Mouse (Mus musculus): ENCODE measurements at regions not wholly inside any gene's neighbourhood (a gene's known extent, or its start where the extent isn't known, plus 50 kb on each side); places are given as distances from the start of the nearest gene placed in this dataset.

DNA sequence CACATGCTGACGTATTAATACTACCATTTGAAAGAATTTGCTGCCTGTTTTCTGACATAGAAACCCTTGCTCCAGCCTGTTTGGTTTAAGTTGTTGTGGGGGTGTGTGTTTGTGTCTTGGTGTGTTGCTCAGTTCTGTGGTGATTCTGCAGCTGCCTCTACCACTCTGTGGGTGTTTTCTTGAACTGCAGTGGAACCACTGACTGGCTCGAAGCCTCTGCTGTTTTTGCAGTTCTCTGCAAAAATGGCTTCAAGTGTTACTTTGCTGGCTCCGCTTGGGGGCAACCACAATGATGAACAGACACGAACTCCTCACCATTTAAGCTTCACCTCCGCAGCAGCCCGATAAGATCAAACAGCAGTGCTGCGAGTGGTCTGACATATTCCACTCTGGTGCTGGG is 274.6 kb downstream of the Ets1 start:
- DNase-seq, result no peak

DNA sequence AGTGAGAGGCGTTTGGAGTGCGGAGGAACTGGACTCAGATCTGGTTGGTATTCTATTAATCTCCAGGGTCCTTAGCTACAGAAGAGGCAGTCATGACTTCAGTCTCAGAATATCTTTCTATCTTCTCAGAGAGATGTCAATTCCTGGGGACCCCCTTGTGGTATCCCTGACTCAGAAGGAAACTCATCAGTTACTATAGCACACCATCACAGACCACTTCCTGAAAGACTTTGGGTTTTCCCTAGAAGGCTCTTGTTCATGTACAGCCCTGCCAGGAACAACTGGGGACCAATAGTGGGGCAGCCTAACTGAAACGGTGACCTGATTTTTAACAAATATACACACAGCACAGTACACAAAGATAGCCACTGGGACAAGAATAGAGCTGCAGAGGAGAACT is 279.6 kb downstream of the Ets1 start:
- no peak for DNase-seq

DNA sequence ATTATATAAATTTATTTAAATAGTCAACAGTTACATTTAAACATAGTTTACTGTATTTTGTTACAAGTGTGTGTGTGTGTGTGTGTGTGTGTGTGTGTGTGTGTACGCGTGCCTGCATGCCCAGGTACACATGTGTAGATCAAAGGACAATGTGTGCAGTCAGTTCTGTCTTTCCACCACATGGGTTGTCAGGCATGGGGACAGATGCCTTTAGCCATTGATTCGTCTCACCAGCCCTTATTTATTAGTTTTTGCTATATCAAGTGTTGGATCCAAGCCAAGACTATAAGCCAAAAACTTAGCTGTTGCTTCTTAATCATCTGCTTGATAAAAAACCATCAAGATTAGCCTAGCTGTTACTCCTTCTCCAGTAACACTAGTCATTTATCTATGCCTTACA is 280.7 kb downstream of the Ets1 start:
- no peak for DNase-seq

DNA sequence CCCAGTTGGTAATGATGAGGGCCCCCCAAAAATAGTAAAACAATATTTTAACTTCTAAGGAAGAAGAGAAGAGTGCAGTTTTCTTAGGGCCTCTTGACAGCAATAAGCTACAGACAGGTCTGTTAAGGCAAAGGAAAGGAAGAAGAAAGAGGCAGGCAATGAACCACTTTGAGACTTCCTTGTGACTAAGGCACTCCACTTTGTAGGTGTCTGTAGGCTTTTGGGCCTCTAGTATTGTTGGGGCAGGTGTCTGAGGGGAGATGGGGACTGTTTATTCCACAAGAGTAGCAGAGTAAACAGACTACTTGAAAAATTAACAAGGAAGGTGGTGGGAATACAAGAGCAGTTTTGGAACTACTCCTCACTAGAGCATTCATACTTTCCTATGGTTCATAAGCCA is 287.9 kb downstream of the Ets1 start:
- no peak for DNase-seq

DNA sequence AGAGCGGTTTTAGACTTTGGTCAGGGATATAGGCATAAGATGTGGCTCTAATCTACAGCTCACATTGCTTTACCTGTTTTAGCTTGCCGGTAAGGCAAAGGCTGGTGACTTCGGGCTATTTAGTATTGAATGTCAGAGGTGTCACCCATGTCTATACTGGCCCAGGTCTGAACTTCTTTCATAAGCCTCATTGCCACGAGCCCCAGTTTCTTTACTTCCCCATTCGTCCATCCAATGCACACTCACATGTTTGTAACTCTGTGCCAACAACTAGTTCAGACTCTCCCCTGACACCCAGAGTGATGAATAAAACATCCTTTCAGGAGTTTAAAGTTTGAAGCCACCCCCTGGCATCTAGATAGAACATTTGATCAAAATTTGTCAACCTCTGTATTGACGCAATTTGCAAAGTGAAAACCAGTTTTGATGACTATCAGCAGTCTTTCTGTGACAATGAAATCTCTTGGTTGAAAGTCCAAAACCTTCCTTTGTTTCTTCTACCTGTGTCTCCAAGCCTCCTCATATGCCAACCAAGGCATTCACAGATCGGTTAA is 288.4 kb downstream of the Ets1 start:
- no peak for DNase-seq

DNA sequence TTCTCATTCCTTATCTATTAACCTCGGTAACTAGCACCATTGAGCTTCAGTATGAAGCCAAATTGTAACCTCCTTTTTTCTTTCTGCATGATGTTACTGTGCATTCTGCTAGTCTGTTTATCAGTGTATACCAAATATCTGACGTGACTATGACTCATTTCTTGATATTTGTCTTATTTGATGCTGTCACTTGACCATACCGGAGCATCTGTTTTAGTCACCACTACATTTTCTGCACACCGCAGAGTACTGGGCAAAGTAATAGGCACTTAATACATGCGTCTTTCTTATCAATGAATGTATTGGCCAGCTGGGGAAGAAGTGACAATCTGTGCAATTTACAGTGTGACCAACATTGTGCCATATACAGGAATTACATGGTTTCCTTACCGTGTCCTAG is 289.0 kb downstream of the Ets1 start:
- DNase-seq, result no peak

DNA sequence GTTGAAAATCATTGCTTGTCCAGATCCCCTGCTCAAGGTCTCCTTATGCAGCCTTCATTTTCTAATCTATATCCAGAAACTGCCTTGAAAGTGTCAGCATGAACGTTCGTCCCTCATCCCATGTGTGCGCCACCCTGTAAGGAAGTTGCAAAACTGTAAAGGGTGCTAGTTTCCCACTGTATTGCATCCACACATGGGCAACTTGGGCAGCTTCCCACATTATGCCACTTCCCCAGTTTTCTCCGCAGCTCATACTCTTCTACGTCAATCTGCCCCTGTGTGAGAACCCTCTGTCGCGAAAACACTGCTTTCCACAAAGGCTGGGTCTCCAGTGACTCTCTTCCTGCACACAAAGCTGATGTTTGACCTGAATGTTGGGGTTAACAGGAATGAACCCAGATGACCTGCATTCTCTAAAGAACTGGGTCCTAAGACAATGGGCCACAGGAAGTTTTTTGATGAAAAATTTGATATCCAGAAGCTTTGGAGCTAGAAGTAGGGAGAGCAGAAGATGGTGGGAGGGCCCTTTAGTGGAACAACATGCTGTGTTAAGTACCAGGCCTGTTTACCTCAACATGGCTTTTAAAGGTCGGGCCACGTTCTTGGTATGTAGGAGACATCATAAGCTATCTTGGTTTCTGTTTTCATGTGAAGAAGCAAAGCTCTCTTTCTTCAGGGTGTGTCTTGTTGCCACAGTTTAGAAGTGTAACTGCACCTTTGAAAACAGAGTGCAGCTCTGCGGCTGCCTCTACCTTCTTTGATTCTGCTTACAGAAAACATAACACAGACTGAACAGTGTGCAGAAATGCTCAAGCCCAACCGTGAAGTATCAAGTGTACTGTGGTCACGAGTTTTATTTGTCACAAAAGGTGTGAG is 289.9 kb downstream of the Ets1 start:
- DNase-seq, result no peak

DNA sequence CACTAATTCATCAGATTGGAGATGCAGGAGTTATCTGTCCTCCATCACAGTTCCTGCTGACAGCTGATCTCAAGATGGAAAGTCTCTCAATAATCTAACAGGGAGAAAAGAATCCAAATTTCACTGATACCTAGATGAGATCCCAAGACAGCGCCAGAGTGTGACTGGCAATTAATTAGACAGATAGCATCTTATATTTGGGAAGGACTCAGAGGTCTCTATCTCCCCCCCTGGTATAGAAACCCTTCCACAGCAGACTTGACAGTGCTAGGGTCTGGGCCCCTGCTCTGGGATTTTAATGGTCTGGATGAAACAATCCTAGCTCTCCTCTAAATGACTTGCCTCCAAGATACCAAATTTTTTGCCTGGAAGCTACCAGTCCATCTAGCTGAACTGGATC is 291.6 kb downstream of the Ets1 start:
- no peak for DNase-seq

DNA sequence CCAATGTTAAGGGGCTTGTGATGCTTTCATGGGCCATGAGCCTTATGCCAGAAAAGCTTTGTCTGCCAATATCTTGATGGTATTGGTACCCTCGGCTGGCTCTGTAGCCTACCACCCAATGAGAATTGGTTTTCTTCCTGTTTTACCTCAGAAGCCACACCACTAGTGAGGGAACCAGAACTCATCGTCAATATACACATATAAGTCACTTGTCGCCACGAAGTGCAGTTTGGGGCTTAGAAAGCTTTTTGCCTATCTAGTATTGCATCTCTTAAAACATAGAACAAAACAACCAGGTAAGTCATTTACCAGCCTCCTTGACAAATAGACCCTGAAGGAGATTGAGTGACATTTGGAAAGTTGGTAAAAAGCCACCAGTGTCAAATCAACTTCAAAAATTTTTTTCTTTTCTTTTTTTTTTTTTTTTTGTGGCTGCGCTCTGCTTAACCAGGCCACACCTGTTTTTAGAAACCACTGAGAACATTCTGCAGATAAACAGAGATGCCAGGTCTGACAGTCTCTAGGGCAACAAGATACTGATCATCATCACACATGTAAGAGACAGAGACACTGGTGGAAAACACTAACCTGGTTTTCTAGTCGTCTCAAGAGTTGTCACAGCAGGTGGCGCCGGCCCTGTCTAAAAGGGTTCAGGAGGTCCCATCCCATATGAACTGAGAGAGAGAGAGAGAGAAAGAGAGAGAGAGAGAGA is 292.4 kb downstream of the Ets1 start:
- DNase-seq, result peak in 1 of 2 experiments; percentile 38

DNA sequence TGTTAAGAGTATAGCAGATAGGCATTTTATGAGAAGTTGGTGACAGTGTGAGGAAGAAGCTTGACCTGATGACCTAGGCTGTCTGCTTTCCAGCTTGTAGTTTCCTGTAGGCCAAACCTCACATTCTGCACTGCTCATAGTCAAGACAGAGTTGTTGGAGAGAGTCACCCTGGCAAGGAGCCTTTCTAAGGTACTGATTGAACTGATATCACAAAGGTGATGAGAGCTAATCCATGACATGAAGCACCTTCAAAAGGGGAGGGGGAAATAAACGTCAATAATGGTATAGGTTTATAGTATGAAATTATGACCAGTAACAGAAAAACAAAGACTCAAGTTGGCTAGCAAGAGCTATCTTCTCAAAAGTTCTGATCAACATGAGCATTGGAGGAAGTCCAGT is 293.3 kb downstream of the Ets1 start:
- DNase-seq, result no peak

DNA sequence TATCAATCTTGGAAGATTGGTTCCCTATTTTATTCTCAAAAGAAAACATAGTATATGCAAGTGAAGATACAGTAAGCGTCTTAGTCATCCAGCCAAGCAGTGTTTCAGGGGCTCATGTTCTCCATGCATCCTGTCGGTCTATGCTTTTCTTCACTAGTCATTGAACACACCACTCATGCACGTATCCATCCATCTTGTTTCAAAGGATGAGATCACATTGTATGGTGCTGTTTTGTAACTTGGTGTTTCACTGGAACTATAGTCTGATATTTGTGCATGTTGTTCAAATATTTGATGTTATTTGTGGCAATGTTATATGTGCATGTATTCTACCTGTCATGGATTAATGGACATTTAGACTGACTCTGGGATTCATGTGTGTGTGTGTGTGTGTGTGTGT is 293.8 kb downstream of the Ets1 start:
- no peak for DNase-seq

DNA sequence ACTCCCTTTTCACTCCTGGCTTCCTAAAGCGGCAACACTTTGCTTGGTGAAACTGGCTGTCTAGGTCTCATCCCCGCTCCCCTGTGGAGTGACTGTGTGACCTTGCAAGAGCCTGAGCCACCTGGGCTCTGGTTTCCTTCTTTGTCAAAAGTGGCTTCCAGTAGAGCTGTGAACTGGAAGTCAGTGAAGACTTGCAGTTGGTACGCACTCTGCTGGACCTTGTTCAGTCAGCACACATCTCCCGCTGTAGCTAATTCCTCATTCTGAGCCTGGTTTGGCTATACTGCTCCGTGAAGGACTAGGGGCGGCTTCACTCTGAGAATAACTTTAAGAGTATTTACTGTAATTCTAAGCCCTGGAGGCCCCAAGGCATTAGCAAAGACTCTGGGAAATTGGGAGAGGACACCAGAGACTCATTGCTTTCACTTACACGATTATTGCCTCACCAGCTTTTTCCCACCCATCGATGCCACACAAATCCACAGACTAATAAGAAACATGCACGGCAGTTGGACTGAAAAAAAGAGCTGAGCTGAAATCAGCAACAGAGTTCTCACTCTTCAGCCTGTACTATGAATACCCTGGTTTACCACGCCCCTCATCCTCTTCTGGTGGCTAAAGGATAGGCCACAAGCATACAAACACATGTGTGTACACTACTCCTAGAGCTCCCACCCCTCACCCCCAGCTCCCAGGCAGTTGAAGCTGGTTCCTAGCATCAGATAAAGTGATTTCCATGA is 295.4 kb downstream of the Ets1 start:
- DNase-seq, result no peak

DNA sequence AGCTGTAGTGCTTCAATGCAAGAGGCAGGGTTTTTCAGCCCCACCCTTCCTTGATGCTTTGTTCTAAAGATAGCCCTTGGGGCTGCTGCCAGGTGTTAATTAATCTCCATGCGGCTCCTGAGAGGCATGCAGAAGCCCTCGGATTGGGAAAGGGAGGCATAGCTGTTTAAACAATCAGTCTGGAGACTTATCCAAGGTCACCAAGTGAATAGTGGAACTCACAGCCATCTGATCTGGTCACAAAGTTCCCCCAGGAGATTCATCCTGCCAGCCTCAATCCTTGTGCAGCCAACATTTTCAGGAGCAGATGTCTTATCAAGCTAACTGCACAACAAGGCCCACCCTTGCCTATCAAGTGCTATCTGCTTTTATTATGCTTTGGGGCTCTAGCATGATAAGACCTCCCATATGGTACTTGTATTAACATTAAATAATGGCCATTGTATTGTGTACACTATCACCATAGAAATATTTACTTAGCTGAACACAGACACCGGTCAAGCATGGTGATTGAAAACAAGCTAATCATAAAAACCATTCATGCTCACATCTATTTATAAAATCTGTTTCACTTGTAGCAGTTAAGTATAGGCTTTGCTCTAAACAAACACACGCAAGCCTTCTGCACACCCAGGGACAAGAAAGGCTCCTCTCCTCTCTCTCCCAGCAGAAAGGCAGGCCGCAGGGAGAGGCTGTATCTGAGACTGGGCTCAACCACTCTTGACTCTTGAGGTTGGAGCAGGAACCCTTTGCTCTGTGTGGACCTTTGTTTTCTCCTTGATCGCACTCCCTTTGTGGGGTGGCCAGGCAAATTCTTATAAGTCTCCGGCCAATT is 297.4 kb downstream of the Ets1 start:
- DNase-seq, result no peak

DNA sequence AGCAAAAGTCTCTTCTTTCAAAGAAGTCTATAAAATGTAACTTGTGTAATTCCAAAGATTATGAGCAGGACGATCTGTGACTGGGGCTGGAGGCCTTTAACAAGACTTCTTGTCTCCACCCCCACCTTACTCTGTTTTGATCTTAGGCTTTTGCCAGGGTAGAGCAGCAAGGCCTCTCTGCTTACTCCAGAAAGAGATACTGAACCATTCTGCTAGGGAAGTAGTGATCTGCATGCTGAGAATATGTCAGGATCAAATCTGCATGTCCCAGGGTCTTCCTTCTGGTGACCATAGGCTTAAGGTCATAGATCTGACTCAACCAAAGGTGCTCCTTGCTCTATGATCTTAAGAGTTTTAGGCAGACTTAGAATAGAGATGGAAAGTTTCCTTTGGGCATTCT is 298.4 kb downstream of the Ets1 start:
- no peak for DNase-seq

DNA sequence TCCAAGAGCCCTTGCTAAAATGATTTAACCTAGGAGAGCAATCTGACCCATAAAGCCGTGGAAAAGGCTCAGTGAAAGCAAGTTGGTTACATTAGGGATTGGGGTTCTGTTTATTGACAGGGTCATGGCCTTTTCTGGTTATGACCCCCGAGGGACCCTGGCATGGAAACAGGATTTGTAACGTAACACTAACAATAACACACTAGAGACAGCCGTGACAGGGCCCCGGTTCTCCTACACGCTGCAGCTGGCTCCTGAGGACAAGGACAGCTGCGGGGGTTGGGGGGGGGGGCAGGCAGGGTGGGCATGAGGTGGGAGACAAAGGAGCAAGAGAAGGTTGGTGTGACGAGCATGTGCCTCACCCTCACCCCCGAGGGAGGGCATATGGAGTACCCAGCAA is 300.4 kb downstream of the Ets1 start:
- DNase-seq, result no peak

DNA sequence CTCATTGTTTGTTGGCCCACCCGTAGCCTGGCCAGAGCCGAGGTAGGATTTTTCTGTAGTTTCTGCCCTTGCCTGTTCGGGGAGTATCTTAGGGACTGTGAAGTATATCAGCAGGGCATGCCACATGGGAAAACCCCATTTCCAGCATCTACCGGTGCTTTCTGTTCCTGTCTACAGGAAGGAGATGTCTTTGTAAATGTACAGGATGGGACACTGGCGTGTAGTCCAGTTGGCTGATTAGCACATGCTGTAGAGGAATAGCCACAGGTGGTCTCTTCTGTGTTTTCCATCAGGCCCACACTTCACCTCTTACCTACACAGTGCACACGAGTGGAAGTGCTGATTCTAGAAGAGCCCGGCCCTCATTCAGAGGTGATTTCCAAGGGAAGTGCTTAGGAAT is 301.4 kb downstream of the Ets1 start:
- no peak for DNase-seq

DNA sequence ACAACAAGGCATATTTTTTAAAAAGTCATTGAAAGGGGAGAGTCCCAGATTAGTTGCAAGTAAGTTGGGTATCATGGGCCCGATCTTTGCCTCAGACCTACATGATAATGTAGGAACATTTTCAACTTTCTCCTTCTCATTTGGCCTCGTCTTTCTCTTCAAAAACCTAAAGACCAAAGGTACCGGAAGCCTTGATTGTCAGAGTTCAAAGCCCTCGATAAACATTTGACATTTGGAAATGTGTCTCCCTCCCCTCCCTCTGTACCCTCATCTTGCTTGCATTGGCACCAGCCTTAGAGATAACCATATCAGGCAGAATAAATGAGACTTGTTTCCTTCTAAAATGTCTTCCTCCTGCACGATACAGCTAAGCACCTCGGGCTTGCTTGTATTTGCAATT is 302.8 kb downstream of the Ets1 start:
- DNase-seq, result no peak

DNA sequence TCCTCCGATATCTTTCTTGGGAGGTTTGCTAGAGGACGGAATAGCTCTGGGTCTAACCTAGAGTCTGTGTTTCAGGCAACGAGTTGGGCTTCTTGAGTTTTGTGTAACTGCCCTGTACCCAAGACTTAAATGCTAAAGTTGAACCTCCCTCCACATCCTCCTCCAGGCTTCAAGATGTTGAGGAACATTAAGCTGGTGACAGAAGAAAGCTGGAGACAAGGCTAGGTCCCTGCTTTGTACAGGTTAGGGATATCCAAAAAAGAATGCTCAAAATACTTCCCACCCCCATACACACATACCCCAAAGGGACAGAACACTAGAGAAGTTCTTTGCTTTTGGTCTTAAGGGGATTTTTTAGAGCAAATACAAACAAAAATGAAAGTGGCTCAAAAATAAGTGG is 303.6 kb downstream of the Ets1 start:
- no peak for DNase-seq

DNA sequence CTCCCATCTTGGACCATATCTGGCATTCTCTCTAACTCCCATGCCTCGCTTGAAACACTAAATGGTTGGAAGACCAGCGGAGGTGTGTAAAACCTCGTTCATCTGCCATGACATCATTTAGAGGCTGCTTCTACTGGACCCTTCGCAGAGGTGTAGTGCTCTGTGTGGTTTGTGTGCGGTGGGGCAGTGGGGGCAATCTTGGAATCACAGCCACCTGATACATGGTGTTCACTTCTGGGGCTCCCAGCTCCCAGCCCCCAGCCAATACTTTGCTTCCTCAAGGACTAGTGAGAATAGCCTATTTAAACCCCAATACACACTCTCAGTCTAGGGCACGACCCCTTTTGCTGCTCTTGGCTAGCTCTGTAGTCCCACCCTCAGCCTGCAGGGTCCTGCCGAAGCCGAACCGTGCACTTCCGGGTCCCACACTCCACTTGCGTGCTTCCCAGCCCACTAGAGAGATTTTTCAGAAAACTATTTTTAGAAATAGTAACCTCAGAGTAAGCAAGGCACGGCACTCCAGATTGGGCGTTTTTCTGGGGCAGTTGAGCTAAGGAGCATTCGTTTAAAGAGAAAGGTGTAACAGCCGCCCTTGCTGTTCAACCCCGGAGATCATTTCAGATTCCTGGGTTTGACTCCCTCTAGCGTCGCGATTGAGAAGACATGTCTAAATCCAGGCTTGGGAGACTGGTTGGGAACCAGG is 304.2 kb downstream of the Ets1 start:
- peak; percentile 56 to 74 for DNase-seq

DNA sequence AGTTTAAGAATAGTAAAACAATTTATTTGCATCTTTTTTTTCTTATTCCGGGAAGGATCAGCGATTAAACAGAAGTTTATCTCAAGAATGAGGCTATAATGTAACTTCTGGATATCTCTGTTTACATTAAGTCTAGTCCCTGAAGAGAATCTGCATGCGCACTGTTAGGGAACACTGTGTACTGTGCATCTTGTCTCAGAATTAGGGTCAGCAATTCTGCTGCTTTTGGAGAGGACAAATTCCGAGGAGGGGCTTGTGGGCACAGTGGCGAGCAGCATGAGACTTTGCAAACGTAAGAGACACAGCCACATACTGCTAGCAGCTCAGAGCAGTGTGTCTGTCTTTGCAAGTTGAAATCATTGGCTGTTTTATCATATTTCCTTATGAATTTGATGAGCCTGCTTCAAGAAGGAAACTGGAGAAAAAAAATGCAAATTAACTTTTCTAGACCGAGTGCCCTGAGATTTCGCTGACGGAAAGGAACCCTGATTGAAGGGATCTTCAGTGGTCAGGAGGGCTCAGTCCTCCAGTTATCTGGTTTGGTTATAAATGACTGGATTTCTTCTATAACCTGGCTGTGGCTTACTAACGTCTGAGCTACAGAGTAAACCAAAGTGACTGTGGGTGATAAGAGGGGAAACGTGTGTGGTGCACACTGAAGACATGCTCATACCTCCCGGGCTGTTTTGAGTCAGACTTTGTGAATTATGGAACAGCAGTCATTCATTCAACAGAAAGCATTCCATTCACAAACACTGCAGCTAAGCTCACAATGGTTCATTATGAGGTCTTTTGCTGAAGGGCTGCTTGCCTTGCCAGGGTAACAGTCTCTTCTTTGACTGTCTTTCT is 305.1 kb downstream of the Ets1 start:
- DNase-seq, result no peak

DNA sequence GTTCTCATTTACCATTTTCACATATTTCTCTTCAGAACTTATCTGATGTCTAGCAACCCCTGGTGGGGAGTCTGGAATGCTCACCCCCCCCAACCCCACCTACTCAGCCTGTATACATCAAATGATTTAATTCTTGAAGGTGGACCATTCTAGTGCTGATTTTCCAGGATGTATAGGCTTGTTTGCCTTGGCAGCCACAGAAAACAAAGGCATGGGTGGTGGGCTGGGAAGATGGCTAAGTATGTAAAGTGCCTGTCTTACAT is 305.7 kb downstream of the Ets1 start:
- DNase-seq, result no peak

Measured in spleen, adult 18-20 months (tissue).